Mouse (Mus musculus): Measurements from ENCODE around the gene Tapt1.

The Tapt1 gene

GRCm38 (mm10) chr5:44234606-44235005 lies 8.2 kb upstream of the Tapt1 start:
- DNase-seq (ENCODE audit: low spot score in 2 of 2): no peak

GRCm38 (mm10) chr5:44233933-44234332 lies 7.5 kb upstream of the Tapt1 start:
- no peak for DNase-seq (ENCODE audit: low spot score in 2 of 2)

- no peak for DNase-seq (ENCODE audit: low spot score in 2 of 2)
Measured at GRCm38 (mm10) chr5:44228756-44229155, 2.3 kb upstream of the Tapt1 start.

DNA sequence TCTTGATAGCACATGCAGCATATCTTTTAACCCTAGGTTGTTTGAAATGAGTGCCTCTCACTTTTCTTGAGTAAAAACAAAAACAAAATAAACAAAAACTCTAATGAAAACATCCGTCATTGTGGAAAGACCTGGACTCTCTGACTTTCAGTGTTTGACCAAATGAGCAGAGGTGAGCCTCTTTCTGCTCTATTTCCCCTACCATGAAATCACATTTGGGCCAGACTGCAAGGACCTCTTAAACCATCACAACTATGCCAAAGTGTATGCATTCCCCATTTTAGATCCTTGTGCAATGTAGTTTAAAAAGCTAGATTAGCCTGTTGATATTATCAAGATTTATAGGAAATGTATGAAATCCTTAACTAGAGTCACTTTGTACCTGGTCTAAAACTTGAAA lies 1.9 kb upstream of the Tapt1 start:
- no peak for DNase-seq (ENCODE audit: low spot score in 2 of 2)

- no peak for DNase-seq (ENCODE audit: low spot score in 2 of 2)
Measured at GRCm38 (mm10) chr5:44227462-44227840, 1.0 kb upstream of the Tapt1 start.

- peak in 1 of 2 experiments; percentile 10 for DNase-seq (ENCODE audit: low spot score in 2 of 2)
Measured at GRCm38 (mm10) chr5:44225911-44226520, 410 bp downstream of the Tapt1 start.

GRCm38 (mm10) chr5:44224916-44225600 lies 1.4 kb downstream of the Tapt1 start:
- no peak for DNase-seq (ENCODE audit: low spot score in 2 of 2)

- peak in 1 of 2 experiments; percentile 13 for DNase-seq (ENCODE audit: low spot score in 2 of 2)
Measured at GRCm38 (mm10) chr5:44224251-44224650, 2.2 kb downstream of the Tapt1 start.

- no peak for DNase-seq (ENCODE audit: low spot score in 2 of 2)
Measured at GRCm38 (mm10) chr5:44223341-44223881, 3.0 kb downstream of the Tapt1 start.

GRCm38 (mm10) chr5:44220430-44220829 lies 6.0 kb downstream of the Tapt1 start:
- no peak for DNase-seq (ENCODE audit: low spot score in 2 of 2)

DNA sequence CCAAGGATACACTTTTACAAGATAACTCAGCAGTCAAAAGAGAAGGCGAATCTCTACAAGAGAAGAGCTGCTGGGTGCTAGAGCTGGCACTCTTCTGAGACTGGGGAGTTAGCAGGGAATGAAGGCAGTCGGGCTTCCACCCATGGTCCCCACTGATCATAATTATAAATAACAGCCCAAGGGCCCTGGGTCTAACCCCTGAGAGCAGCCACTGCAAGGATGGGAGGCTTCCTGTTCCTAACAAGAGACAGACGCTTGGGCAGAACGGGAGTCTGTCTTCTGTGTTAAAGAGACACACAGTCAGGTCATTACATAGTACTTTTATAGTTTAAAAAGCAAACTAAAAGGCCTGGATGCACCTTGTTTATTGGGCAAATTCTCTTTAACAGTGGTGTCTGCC lies 6.6 kb downstream of the Tapt1 start:
- no peak for DNase-seq (ENCODE audit: low spot score in 2 of 2)

- no peak for DNase-seq (ENCODE audit: low spot score in 2 of 2)
Measured at GRCm38 (mm10) chr5:44218483-44218882, 7.9 kb downstream of the Tapt1 start.

- DNase-seq (ENCODE audit: low spot score in 2 of 2): no peak
Measured at GRCm38 (mm10) chr5:44217685-44218041, 8.8 kb downstream of the Tapt1 start.

- DNase-seq (ENCODE audit: low spot score in 2 of 2): no peak
Measured at GRCm38 (mm10) chr5:44217041-44217684, 9.3 kb downstream of the Tapt1 start.

DNA sequence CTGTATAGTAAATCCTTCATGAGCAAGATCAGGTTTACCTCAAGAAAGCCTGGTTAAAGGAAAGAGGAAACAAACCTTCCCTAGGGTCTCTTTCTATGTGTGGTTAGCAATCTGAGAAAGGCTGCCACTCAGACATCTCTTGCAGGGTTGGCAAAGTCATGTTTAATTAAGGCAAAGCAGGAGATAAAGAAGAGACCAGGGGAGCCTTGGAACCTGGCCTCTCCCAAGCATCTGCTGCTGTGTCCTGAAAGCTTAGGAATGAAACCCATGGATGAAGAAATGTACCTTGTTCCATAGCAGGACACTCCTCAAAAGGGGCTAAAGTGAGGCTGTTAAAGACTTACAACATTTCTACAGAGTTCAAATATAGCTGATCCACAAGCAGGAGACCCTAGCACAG lies 11.3 kb downstream of the Tapt1 start:
- DNase-seq (ENCODE audit: low spot score in 2 of 2): no peak

- DNase-seq (ENCODE audit: low spot score in 2 of 2): no peak
Measured at GRCm38 (mm10) chr5:44214025-44214424, 12.4 kb downstream of the Tapt1 start.

DNA sequence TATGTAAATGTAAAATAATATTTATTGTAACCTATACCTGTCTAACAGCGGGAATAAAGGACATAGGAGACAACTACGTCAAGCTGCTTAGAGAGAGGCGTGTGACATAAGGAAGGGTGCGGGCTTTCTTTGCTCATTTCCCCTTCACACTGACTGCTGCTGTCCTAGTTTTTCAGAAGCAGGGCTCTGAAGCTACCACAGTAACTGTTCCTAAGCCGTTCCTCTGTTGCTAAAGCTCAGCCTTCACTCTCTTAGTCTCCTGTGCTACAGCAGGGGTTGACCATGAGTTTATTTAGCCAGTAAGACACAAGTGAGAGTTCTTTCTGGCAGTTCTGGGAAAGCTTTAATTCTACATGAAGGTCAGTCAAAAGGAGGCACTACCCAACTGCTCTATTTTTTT lies 13.0 kb downstream of the Tapt1 start:
- no peak for DNase-seq (ENCODE audit: low spot score in 2 of 2)

GRCm38 (mm10) chr5:44211818-44212465 lies 14.5 kb downstream of the Tapt1 start:
- no peak for DNase-seq (ENCODE audit: low spot score in 2 of 2)

DNA sequence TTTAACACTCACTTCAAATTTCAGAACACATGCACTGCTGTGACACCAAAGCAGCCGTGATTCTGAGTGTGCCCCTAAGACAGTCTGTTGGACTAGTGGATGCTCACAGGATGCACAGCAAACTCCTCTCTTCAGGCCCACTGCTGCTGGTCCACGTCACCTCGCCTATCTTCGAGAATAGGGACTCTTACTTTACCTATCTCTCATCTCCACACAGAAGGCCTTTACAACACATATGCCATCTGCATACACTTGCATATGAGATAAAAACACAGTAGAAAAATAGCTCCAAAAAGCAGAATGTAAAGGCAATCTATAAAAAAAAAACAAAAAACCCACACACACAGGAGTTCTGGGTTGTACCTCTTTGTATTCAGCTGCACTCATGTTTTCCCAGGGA lies 19.1 kb downstream of the Tapt1 start:
- DNase-seq (ENCODE audit: low spot score in 2 of 2): no peak

- no peak for DNase-seq (ENCODE audit: low spot score in 2 of 2)
Measured at GRCm38 (mm10) chr5:44206651-44207050, 19.8 kb downstream of the Tapt1 start.

- DNase-seq (ENCODE audit: low spot score in 2 of 2): peak in 1 of 2 experiments; percentile 25
Measured at GRCm38 (mm10) chr5:44203410-44203809, 23.0 kb downstream of the Tapt1 start.

DNA sequence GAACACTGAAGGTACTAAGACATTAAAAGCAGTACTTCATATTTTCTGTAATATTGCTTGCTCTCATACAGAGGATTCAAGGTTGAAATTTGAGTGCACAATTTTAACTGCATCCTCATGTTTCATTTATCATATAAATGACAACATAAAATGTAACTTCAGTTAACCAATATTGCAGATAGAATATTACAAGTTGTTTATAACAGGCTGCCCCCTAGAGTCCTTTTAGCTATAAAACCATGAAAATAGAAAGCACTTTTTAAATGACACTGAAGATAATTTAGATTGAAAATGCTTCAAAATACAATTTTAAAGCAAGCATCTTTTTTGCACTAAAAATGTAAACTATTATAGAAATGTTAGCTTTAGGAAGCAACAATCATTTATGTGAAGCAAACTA lies 24.8 kb downstream of the Tapt1 start:
- no peak for DNase-seq (ENCODE audit: low spot score in 2 of 2)
